Mouse (Mus musculus): Measurements from ENCODE around the gene Scnn1a.

GRCm38 (mm10) chr6:125271455-125272227, 48.8 kb upstream of the Scnn1a start:
- peak; percentile 95 for TF ChIP-seq CTCF (IDR thresholded peaks at IDR 0.05; ENCODE audit: control insufficient read depth, insufficient read depth, low read length)
- no peak for TF ChIP-seq POLR2A (IDR thresholded peaks at IDR 0.05; ENCODE audit: borderline replicate concordance, control insufficient read depth, low read depth, low read length)

All from bone marrow, adult 2 months (tissue).